Mouse (Mus musculus): ENCODE data around the gene Ms4a4c. TPM values are rescaled to one million over a fixed set of nuclear protein-coding genes. Genes with fewer than 3 reads are reported as not detected.
"Not testable (repeated sequence)": the region's sequence is repeated elsewhere in the genome, so short reads cannot be mapped to it uniquely, and the experiment has no call there.

The Ms4a4c gene
- total RNA-seq (2017): 129 and 133 TPM in 2 replicates

DNA sequence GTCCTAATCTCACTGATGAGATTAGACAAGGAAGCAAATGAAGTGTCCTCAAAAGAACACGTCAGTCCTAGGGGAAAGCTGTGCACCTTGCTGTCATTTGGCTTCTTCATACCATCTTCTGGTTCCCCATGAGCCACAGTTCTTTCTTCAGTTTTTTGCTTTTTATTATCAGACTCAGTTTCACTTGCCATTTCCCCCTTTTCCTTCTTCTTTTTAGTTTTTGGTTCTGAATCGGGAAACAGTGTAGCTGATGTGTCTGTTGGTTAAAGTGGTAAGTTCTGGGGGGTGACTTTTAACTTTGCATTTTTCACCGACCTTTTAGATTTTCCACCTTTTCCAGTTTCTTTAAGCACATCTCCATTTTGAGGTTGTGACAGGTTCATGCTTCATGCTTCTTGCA is at the start of gene Ms4a4c:
Gene Ms4a4c (plus strand): TSS at position 244 of the 400 bp plus-strand sequence.
- no peak for ATAC-seq (ENCODE audit: extremely low read depth, insufficient number of reproducible peaks, low FRiP score, poor library complexity, severe bottlenecking)

GRCm38 (mm10) chr19:11355730-11356129 is 48.8 kb upstream of the Ms4a4c start:
- ATAC-seq (ENCODE audit: extremely low read depth, insufficient number of reproducible peaks, low FRiP score, poor library complexity, severe bottlenecking): peak; percentile 51; the same call in 1 of the 2 replicates

- ATAC-seq (ENCODE audit: extremely low read depth, insufficient number of reproducible peaks, low FRiP score, poor library complexity, severe bottlenecking): peak; percentile 55; the same call in 1 of the 2 replicates
These were observed 44.5 kb upstream of the Ms4a4c start for GRCm38 (mm10) chr19:11360106-11360505.

DNA sequence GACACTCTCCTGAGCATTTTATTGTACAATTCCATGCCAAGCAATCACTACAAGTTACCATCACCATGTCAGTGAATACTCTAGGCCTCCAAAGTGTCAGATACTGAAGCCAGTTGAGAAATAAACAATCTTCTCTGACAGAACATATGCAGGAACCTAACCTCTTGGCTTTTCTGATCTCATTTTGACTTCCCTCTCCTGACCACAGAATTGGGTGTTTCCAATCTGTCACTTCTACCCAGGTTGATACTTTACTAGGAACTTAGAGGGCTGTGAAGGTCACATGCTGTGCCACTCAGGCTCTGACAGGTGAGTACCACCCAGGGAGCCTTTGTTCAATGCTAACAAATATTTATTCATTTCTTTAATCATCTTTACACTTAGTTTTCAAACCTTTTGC is 42.6 kb upstream of the Ms4a4c start:
- peak; percentile 51; the same call in 1 of the 2 replicates for ATAC-seq (ENCODE audit: extremely low read depth, insufficient number of reproducible peaks, low FRiP score, poor library complexity, severe bottlenecking)

- ATAC-seq (ENCODE audit: extremely low read depth, insufficient number of reproducible peaks, low FRiP score, poor library complexity, severe bottlenecking): no peak
These were observed 36.3 kb upstream of the Ms4a4c start for GRCm38 (mm10) chr19:11368310-11368709.

DNA sequence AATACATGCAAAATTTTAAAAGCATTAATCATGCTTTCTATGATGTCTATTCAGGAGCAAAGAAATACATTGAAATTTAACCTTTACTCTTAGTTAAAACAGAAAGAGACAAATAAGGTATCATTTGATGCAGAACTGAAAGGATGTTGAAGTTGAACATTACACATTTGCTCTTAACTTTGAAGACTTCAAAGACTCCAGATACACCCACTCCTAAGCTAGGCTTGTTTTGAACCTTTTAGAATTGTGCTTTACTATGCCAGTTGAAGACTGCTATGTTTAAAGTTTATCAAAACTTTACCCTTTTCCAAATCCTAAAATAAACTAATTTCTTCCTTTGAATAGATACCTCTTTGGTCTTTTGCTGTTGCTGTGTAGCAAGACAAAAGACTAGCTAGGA is 33.4 kb upstream of the Ms4a4c start:
- no peak for ATAC-seq (ENCODE audit: extremely low read depth, insufficient number of reproducible peaks, low FRiP score, poor library complexity, severe bottlenecking)

- ATAC-seq (ENCODE audit: extremely low read depth, insufficient number of reproducible peaks, low FRiP score, poor library complexity, severe bottlenecking): no peak
These were observed 29.3 kb upstream of the Ms4a4c start, which contains the start of gene Ms4a4a for GRCm38 (mm10) chr19:11375273-11375672. TSS of gene Ms4a4a (plus strand) at chr19:11375523.

DNA sequence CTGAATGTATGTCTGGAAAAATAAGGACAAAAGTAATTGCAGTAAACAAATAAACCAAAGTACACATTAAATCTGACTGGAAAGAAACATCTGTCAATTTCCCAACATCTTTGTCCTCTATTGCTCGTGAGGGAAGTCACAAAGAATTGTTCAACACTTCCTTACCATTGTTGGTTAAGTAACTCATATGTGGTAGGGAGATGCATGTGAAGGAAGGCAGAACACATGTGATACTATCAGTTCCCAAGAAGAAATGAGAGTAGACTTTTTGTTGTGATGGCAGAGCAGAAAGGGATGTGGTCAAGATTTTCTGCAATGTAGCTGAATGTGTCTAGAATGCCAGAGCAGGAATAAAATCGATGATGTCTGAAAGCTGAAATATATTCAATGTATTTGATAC is 28.2 kb upstream of the Ms4a4c start:
- ATAC-seq (ENCODE audit: extremely low read depth, insufficient number of reproducible peaks, low FRiP score, poor library complexity, severe bottlenecking): no peak

DNA sequence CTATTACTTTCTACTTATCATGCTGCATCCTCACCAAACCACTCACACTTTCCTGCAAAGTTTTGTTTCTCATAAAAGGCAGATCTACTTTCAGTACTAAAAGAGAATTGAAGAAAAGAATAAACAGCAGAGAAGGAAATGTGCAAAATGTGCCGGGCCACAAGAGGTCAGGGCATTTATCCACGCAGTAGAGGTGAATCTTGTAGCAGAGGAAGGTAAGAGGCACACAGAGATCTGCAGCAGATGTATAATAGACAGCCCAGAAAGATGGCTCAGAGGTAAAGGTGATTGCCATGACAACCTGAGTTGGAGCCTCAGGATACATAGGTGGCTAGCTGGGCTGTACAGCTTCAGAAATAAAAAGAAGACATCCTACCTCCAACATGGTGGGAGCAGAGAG is 17.5 kb upstream of the Ms4a4c start:
- peak; percentile 61 for ATAC-seq (ENCODE audit: extremely low read depth, insufficient number of reproducible peaks, low FRiP score, poor library complexity, severe bottlenecking)

GRCm38 (mm10) chr19:11387685-11388084 is 16.9 kb upstream of the Ms4a4c start:
- peak; percentile 59 for ATAC-seq (ENCODE audit: extremely low read depth, insufficient number of reproducible peaks, low FRiP score, poor library complexity, severe bottlenecking)

- peak; percentile 68; the same call in 1 of the 2 replicates for ATAC-seq (ENCODE audit: extremely low read depth, insufficient number of reproducible peaks, low FRiP score, poor library complexity, severe bottlenecking)
These were observed 15.6 kb upstream of the Ms4a4c start for GRCm38 (mm10) chr19:11388949-11389348.

DNA sequence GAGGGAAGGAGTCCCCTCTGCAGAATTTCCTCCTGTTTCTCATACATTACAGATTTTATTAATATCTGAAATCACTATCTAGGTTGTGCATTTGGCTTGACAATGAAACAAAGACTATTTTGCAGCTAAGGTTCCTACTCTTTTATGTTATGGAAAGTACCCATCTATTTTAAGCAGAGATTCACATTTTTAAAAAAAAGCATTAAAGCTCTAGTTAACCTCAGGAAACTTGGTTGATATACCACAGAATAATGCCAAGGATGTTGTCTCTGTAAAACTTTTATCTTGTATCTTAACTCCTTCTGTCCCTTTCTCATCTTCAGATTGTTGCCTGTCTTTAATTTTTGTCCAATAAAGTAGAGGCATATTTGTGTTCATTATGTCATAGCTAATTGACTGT is 8.8 kb upstream of the Ms4a4c start:
- ATAC-seq (ENCODE audit: extremely low read depth, insufficient number of reproducible peaks, low FRiP score, poor library complexity, severe bottlenecking): no peak

- ATAC-seq (ENCODE audit: extremely low read depth, insufficient number of reproducible peaks, low FRiP score, poor library complexity, severe bottlenecking): peak; percentile 47; the same call in 1 of the 2 replicates
These were observed 2.9 kb downstream of the Ms4a4c start for GRCm38 (mm10) chr19:11407428-11407827.

- ATAC-seq (ENCODE audit: extremely low read depth, insufficient number of reproducible peaks, low FRiP score, poor library complexity, severe bottlenecking): no peak
These were observed 4.0 kb downstream of the Ms4a4c start for GRCm38 (mm10) chr19:11408591-11408990.

DNA sequence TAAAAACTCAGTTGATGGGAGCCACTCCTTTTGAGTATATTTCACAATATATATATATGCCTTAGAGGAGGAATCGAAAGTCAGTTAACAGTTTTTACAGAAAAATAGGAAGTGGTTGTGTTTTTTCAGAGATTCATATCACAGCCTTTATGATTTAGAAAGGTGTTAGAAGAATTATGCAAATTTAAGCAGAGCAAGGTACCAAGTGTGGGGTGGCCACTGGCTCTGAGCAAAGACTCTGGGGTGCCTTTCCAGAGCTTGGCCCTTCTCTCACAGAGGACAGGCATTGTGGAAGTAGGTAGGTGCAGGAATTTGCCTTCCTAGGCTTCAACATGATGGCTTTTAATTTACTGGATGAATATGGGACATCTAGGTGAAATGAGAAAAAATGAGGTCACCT is 7.1 kb downstream of the Ms4a4c start:
- ATAC-seq (ENCODE audit: extremely low read depth, insufficient number of reproducible peaks, low FRiP score, poor library complexity, severe bottlenecking): peak; percentile 67; the same call in 1 of the 2 replicates

- ATAC-seq (ENCODE audit: extremely low read depth, insufficient number of reproducible peaks, low FRiP score, poor library complexity, severe bottlenecking): no peak
These were observed 9.5 kb downstream of the Ms4a4c start for GRCm38 (mm10) chr19:11414084-11414483.

GRCm38 (mm10) chr19:11415581-11415980 is 11.0 kb downstream of the Ms4a4c start:
- no peak for ATAC-seq (ENCODE audit: extremely low read depth, insufficient number of reproducible peaks, low FRiP score, poor library complexity, severe bottlenecking)

DNA sequence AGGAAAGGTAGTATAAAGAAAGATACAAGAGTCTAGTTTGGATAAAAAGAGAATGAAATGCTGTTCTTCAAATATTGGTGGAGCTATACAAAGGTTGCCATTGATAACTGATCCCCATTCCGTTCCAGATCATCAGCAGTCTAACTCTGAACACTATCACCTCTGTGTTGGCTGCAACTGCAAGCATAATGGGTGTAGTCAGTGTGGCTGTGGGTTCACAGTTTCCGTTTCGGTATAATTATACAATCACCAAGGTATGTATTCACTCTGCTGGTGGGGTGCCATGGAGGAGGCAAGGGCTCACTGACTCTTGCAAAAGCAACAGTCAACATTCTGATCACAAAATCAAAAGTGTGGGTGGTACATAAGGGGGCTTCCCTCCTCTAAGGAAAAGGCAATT is 14.3 kb downstream of the Ms4a4c start:
- ATAC-seq (ENCODE audit: extremely low read depth, insufficient number of reproducible peaks, low FRiP score, poor library complexity, severe bottlenecking): not testable (repeated sequence)

- ATAC-seq (ENCODE audit: extremely low read depth, insufficient number of reproducible peaks, low FRiP score, poor library complexity, severe bottlenecking): 0 out of 2 replicates have a peak, but pooled peaks have one; percentile 13
These were observed 26.6 kb downstream of the Ms4a4c start for GRCm38 (mm10) chr19:11431209-11431608.

DNA sequence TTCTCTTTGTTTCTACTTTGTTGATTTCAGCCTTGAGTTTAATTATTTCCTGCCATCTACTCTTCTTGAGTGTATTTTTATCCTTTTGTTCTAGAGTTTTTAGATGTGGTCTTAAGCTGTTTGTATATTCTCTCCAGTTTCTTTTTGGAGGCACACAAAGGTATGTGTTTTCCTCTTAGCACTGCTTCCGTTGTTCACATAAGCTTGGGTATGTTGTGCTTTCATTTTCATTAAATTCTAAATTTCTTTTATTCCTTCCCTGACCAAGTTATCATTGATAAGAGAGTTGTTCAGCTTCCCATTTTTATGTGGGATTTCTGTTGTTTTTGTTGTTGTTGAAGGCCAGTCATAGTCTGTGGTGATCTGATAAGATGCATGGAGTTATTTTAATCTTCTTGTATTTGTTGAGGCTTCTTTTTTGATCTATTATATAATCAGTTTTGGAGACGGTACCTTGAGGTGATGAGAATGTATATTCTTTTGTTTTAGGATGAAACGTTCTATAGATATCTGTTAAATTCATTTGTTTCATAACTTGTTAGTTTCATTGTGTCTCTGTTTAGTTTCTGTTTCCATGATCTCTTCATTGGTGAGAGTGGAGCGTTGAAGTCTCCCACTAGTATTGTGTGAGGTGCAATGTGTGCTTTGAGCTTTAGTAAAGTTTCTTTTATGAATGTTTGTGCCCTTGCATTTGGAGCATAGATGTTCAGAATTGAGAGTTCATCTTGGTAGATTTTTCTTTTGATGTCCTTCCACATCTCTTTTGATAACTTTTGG is 30.7 kb downstream of the Ms4a4c start:
- no peak for ATAC-seq (ENCODE audit: extremely low read depth, insufficient number of reproducible peaks, low FRiP score, poor library complexity, severe bottlenecking)

DNA sequence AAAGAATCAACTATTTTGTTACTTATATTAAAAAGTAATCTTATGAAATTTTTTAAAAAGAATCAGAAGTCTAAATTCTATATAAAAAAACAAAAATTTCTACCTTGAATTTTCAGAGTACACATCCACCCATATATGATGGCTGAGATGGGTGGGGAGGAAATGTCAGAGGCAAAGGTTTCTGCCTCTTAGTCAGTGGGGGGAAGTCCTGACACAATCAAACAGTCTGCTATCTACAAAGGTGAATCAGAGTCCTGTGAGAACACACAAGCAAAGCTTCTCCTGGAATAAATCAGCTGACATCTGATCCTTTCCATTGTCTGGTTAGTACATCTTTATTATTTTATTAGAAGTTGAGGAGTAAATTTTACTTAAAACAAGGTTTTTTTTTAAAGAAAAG is 38.8 kb downstream of the Ms4a4c start, which contains the start of gene Ms4a4b:
Gene Ms4a4b (plus strand): TSS at position 216 of the 400 bp plus-strand sequence.
- no peak for ATAC-seq (ENCODE audit: extremely low read depth, insufficient number of reproducible peaks, low FRiP score, poor library complexity, severe bottlenecking)
